9 mouse cellular contexts compared by ENCODE assay signal in genomic region chr10:93918701-93919100, GRCm38 (mm10). TPM values are rescaled to one million over a fixed set of nuclear protein-coding genes. Genes with fewer than 3 reads are reported as not detected.
DNase-seq lines count a peak whose midpoint lies in the region; ATAC-seq lines count a peak whose summit lies in the region.
"Had no signal": no experiment of that assay in that cellular context is flagged by ENCODE, and none has a peak within 500 bp of the region (broad histone marks: within the 10 kb centered on the region; RNA-seq: fewer than 3 reads in every experiment).

No protein-coding gene starts in this region.

- no peaks in the 10 kb centered on the region for H3K36me3 ChIP-seq in kidney, embryonic 15.5 days
- no peaks in the 10 kb centered on the region for H3K36me3 ChIP-seq in stomach, embryonic 15.5 days
- H3K36me3 ChIP-seq: midbrain, embryonic 12.5 days had no signal

- no peaks in the 10 kb centered on the region for H3K9me3 ChIP-seq in kidney, embryonic 15.5 days (replicated peaks)
- H3K9me3 ChIP-seq in stomach, embryonic 15.5 days: no peaks in the 10 kb centered on the region
- H3K9me3 ChIP-seq: midbrain, embryonic 12.5 days had no signal

- no peak for ATAC-seq in kidney, embryonic 15.5 days (replicated peaks; ENCODE audit: low FRiP score)
- ATAC-seq in stomach, embryonic 15.5 days (ENCODE audit: insufficient read depth, low FRiP score, low read depth): peak; percentile 60; the same call in 1 of the 2 replicates

- WGBS in kidney, embryonic 15.5 days: 47% methylated on average over 6 of the region's 6 CpGs
- 32% methylated on average over 6 of the region's 6 CpGs for WGBS in stomach, embryonic 15.5 days

- no peak overlapping the region for H3K9ac ChIP-seq in kidney, embryonic 15.5 days
- H3K9ac ChIP-seq in stomach, embryonic 15.5 days: no peak overlapping the region
- H3K9ac ChIP-seq: midbrain, embryonic 12.5 days had no signal

- 0 out of 2 replicates have a peak, but pooled peaks cover 6% of the 10 kb centered on the region for H3K27me3 ChIP-seq in kidney, embryonic 15.5 days
- H3K27me3 ChIP-seq in stomach, embryonic 15.5 days (replicated peaks): 0 out of 2 replicates have a peak, but pooled peaks cover 3% of the 10 kb centered on the region
- H3K27me3 ChIP-seq: midbrain, embryonic 12.5 days had no signal

- no peak overlapping the region for H3K4me2 ChIP-seq in kidney, embryonic 15.5 days
- H3K4me2 ChIP-seq in stomach, embryonic 15.5 days: no peak overlapping the region; the same call in 1 of the 2 replicates
- H3K4me2 ChIP-seq: midbrain, embryonic 12.5 days had no signal

- no peaks in the 10 kb centered on the region for H3K4me1 ChIP-seq in kidney, embryonic 15.5 days
- H3K4me1 ChIP-seq in stomach, embryonic 15.5 days: no peaks in the 10 kb centered on the region

- H3K27ac ChIP-seq in kidney, embryonic 15.5 days: peak overlapping the region; percentile 66
- H3K27ac ChIP-seq in stomach, embryonic 15.5 days: 0 out of 2 replicates have a peak overlapping the region, but pooled peaks have one; percentile 60
- H3K27ac ChIP-seq: midbrain, embryonic 12.5 days had no signal

- H3K4me3 ChIP-seq in kidney, embryonic 15.5 days (replicated peaks): no peak overlapping the region
- H3K4me3 ChIP-seq in stomach, embryonic 15.5 days (replicated peaks): no peak overlapping the region
- H3K4me3 ChIP-seq: midbrain, embryonic 12.5 days had no signal

- DNase-seq in cerebellum, adult 18-20 months: peak; percentile 8 to 23
- no peak for DNase-seq in cerebellum, adult 9-11 months
- DNase-seq in 3134 (ENCODE audit: extremely low read depth, insufficient read length, low spot score): peak; percentile 58
- DNase-seq in gastrocnemius, postnatal 4 days (ENCODE audit: low spot score in 2 of 2): peak; percentile 23 to 46
- DNase-seq in right cerebral cortex, adult 18-20 months: no peak
- no peak for DNase-seq in layer of hippocampus, postnatal 25 days (ENCODE audit: extremely low spot score in 1 of 2, low spot score in 1 of 2)

RNA-seq across cellular contexts. Expression of gene Metap2, which starts 21.8 kb away (rescaled TPM):
- total RNA-seq in gastrocnemius, postnatal 4 days (2021): 100 to 1,000 TPM; 173 to 183 TPM
- 206 and 215 TPM in 2 replicates for polyA plus RNA-seq in kidney, embryonic 15.5 days (2015; fragmentation: Nextera tagmentation; extraction: Ambion mirVana)
- polyA plus RNA-seq in stomach, embryonic 15.5 days (2015; fragmentation: Nextera tagmentation; extraction: Ambion mirVana): 179 and 189 TPM in 2 replicates
- 100 to 1,000 TPM; 134 to 137 TPM for total RNA-seq in layer of hippocampus, postnatal 25 days (2021)

Comparison
In these comparisons a context has a peak if more than half of its experiments do, and no peak if none do; other contexts are left out.
1. DNase-seq: peak in cerebellum, adult 18-20 months (2 of 2), 3134 (single experiment) and gastrocnemius, postnatal 4 days (2 of 2); none in cerebellum, adult 9-11 months (single experiment), right cerebral cortex, adult 18-20 months (single experiment) and layer of hippocampus, postnatal 25 days (0 of 2).